Mouse (Mus musculus): Measurements from ENCODE around the gene Dld.

Dld gene

GRCm38 (mm10) chr12:31350944-31351928 is at the start of gene Dld:
TSS of gene Dld (minus strand) at chr12:31351453.
- DNase-seq (ENCODE audit: low spot score) = peak; percentile 83

GRCm38 (mm10) chr12:31400821-31401220 is 49.6 kb upstream of the Dld start:
- DNase-seq (ENCODE audit: low spot score) = no peak

GRCm38 (mm10) chr12:31397709-31398108 is 46.5 kb upstream of the Dld start:
- no peak for DNase-seq (ENCODE audit: low spot score)

GRCm38 (mm10) chr12:31395895-31396294 is 44.6 kb upstream of the Dld start:
- DNase-seq (ENCODE audit: low spot score) = no peak

GRCm38 (mm10) chr12:31391696-31392095 is 40.4 kb upstream of the Dld start:
- DNase-seq (ENCODE audit: low spot score) = no peak

- no peak for DNase-seq (ENCODE audit: low spot score)
Measured at GRCm38 (mm10) chr12:31390571-31390970, 39.3 kb upstream of the Dld start, which contains the start of gene Slc26a3. TSS of gene Slc26a3 (plus strand) at chr12:31390871.

- no peak for DNase-seq (ENCODE audit: low spot score)
Measured at GRCm38 (mm10) chr12:31387303-31387702, 36.0 kb upstream of the Dld start.

- no peak for DNase-seq (ENCODE audit: low spot score)
Measured at GRCm38 (mm10) chr12:31382451-31382850, 31.2 kb upstream of the Dld start.

GRCm38 (mm10) chr12:31380878-31381277 is 29.6 kb upstream of the Dld start:
- DNase-seq (ENCODE audit: low spot score) = no peak

GRCm38 (mm10) chr12:31377241-31377640 is 26.0 kb upstream of the Dld start:
- no peak for DNase-seq (ENCODE audit: low spot score)

- DNase-seq (ENCODE audit: low spot score) = no peak
Measured at GRCm38 (mm10) chr12:31376326-31376950, 25.2 kb upstream of the Dld start.

GRCm38 (mm10) chr12:31375283-31375615 is 24.0 kb upstream of the Dld start:
- no peak for DNase-seq (ENCODE audit: low spot score)

- no peak for DNase-seq (ENCODE audit: low spot score)
Measured at GRCm38 (mm10) chr12:31374603-31375282, 23.5 kb upstream of the Dld start.

GRCm38 (mm10) chr12:31369656-31370055 is 18.4 kb upstream of the Dld start:
- no peak for DNase-seq (ENCODE audit: low spot score)

GRCm38 (mm10) chr12:31369118-31369517 is 17.9 kb upstream of the Dld start:
- no peak for DNase-seq (ENCODE audit: low spot score)

GRCm38 (mm10) chr12:31367721-31368120 is 16.5 kb upstream of the Dld start:
- no peak for DNase-seq (ENCODE audit: low spot score)

GRCm38 (mm10) chr12:31366428-31366827 is 15.2 kb upstream of the Dld start:
- no peak for DNase-seq (ENCODE audit: low spot score)

- no peak for DNase-seq (ENCODE audit: low spot score)
Measured at GRCm38 (mm10) chr12:31350191-31350943, 886 bp downstream of the Dld start.

GRCm38 (mm10) chr12:31333261-31333660 is 18.0 kb downstream of the Dld start:
- DNase-seq (ENCODE audit: low spot score) = no peak

- DNase-seq (ENCODE audit: low spot score) = no peak
Measured at GRCm38 (mm10) chr12:31327139-31327538, 24.1 kb downstream of the Dld start.

GRCm38 (mm10) chr12:31323136-31323695 is 28.0 kb downstream of the Dld start:
- DNase-seq (ENCODE audit: low spot score) = no peak

- no peak for DNase-seq (ENCODE audit: low spot score)
Measured at GRCm38 (mm10) chr12:31321532-31321931, 29.7 kb downstream of the Dld start.

All from urinary bladder, postnatal 10 days (tissue).